Mouse (Mus musculus) spleen, adult 2 months (tissue): ENCODE data around the gene Ggt5.

ENCODE experiments used
- CTCF ChIP-seq: fragments of 200-500 bp; IDR thresholded peaks from 2 replicates; pipeline ENCODE4 v1.5.1; 2011; ENCODE audit warnings: mild to moderate bottlenecking, inconsistent platforms; ENCODE audit not compliant: insufficient read depth, insufficient read length, insufficient replicate concordance; ENCODE audit errors: extremely low read depth
- POLR2A ChIP-seq: fragments of 200-500 bp; IDR thresholded peaks from 2 replicates; pipeline ENCODE4 v1.6.1; 2011; ENCODE audit warnings: low read depth, low read length, inconsistent platforms

GRCm38 (mm10) chr10:75642891-75643290 is 53.8 kb downstream of the Ggt5 start:
- TF ChIP-seq CTCF (no peak), POLR2A (no peak)
